Mouse (Mus musculus) T-cell, adult 2 months (primary cell): ENCODE measurements around the gene H2-DMa.
A peak's percentile ranks its signal among the peaks of the same experiment; 100 is the strongest.

Experiments
- DNase-seq: peaks from one replicate; pipeline ENCODE4 v3.0.0; 2022; ENCODE audit warnings: low spot score

H2-DMa gene

DNA sequence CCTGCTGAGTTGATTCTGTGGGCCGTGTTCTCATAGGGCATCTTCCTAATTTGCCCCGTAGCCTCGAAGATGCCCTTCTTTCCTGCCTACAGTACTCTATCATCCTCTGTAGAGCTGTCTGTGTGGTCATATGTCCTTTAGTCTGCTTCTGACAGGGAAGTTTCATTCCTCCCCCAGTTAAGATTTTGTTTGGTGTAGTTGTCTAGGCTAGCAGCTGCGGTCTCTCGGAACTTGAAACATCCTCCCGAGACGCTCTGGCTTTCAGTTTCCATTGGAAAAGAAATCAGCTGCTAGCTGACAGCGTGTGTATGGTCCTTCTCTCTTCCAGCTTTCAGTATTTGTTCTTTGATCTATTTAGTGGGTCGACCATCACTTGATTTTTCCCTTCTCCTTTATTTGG, 14.5 kb upstream of the H2-DMa start:
- DNase-seq = no peak

GRCm38 (mm10) chr17:34106555-34106954, 12.8 kb upstream of the H2-DMa start:
- DNase-seq = no peak

- DNase-seq = no peak
These were observed 12.1 kb upstream of the H2-DMa start for GRCm38 (mm10) chr17:34107109-34107867.

DNA sequence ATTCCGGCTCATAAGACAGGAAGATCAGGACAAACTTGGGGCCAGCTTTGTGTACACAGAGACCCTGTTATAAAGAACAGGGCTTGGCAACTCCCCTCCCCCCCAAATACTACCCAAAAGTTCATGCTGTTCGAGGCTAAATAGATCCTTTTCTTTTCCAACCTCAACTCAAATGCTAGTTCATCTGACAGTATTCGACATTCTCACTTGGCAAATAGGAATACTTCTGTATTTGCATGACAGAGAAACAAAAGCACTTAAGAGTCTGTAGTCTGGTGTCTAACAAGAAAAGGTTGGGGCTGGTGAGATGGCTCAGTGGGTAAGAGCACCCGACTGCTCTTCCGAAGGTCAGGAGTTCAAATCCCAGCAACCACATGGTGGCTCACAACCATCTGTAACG, 10.9 kb upstream of the H2-DMa start:
- DNase-seq = no peak

GRCm38 (mm10) chr17:34109038-34109805, 10.1 kb upstream of the H2-DMa start:
- no peak for DNase-seq

DNA sequence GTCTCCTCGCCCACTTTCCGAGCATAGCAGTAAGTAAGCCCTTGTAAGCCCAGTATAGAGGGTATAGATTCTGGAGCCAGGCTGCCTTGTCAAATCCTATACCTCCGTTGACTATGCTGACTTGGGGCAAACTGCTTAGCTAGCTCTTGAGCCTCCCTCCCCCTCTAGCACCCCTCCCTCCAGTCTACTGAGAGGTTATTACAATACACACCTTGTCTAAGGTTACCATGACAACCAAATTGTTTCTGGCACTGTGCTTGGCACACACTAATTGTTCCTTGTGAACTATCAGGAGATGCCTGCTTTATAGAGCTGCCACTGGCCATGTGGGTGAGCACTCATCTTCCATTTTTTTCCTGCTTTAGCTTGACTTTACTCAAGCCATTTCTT, 9.5 kb upstream of the H2-DMa start:
- no peak for DNase-seq

- DNase-seq = no peak
These were observed 9.0 kb upstream of the H2-DMa start for GRCm38 (mm10) chr17:34110309-34110708.

DNA sequence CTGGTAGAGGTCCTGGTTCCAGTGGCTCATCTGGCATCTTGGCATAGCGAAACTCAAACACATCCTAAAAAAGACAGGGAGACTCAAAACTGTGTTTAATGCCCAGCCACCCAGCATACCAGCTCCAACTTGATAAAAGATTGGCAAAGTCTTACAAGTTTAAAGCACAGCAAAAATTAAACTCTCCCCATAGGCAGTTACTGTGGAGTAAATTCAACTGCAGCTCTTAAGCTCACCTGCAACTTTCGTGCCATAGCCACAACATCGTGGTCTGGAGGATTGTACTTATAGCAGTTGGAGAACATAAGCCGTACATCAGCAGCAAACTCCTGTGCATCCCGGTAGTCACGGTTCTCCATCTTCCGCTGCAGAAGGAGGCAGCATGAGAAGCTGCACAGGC, 5.2 kb upstream of the H2-DMa start:
- no peak for DNase-seq

GRCm38 (mm10) chr17:34116736-34117370, 2.5 kb upstream of the H2-DMa start:
- no peak for DNase-seq

GRCm38 (mm10) chr17:34117421-34118112, 1.8 kb upstream of the H2-DMa start:
- DNase-seq = no peak

DNA sequence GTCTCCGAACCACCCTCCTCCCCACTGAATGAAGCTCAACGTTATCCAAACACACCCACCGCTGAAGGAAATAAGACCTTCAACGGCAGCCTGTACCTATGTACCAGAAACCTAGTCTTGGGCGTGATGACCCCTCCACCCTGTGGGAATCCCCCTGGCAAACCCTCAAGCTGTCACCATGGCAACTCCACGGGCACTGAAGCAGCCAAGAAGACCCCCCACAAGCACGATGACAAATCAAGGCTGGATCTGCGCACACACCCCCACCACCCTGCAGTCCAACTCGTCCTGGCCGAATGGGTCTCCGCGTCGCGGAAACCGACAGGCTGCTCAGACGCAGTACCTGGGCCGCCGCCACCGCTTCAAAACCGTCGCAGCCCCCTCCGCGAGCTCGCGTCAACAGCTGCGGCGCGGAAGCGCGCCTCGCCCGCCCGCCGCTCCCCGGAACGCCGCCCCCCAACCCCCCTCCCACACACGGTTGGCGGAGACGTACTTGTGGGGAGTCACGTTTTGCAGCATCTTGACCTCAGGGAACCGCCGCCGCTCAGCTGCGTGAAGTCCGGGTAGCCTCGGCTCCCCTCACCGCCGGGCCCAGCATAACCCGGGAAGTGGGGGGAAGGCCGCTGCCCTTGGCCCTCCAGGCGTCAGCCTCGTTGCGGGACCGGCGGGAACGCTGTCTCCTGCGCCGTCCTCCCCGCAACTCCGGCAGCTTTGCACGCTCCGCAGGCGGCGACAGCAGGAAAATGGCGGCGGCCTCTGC, 1.0 kb upstream of the H2-DMa start:
- peak; percentile 54 for DNase-seq

GRCm38 (mm10) chr17:34118873-34119248, 480 bp upstream of the H2-DMa start:
- DNase-seq = no peak

GRCm38 (mm10) chr17:34120180-34120723, 911 bp downstream of the H2-DMa start:
- DNase-seq = peak; percentile 61

GRCm38 (mm10) chr17:34120814-34121171, 1.5 kb downstream of the H2-DMa start:
- DNase-seq = peak; percentile 70

DNA sequence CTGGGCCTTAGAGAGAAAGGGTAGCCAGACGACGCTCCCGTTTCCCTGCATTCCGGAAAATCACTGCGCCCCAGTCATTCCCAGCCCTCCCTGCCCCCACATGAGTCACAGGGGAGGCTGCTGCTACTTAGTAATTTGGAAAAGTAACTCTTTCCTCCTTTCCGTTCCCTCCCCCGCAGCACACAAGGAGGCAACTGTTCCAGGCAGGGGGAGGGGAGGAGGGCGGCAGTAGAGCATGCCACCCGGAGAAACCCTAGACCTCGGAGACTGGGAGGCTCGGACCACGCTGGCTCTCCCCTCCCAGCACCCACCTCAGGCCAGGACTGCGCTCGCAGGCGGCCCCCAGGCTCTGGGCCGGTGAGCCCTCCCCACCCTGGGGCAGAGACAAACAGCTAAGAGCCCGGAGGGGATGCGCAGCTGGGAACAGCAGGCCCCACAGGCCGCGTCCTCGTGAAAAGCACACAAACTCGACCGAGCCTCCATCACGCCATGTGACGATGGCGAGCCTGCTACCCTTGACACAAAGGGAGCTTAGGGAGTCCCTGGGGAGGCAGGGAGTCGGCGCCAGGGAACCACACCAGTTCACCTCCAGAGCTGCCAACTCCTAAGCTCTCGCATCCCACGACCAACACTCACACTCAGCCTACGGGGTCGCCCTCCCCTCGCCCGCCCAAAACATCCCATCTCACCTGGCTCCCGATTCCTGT, 2.0 kb downstream of the H2-DMa start:
- peak; percentile 47 for DNase-seq

- no peak for DNase-seq
These were observed 2.5 kb downstream of the H2-DMa start for GRCm38 (mm10) chr17:34121879-34122187.

- DNase-seq = peak; percentile 96
These were observed 3.0 kb downstream of the H2-DMa start, which contains the start of gene Brd2 for GRCm38 (mm10) chr17:34122188-34122984. Gene Brd2 (minus strand): TSS chr17:34122634.

- DNase-seq = no peak
These were observed 3.8 kb downstream of the H2-DMa start for GRCm38 (mm10) chr17:34123111-34123510.

GRCm38 (mm10) chr17:34123518-34123917, 4.2 kb downstream of the H2-DMa start:
- DNase-seq = no peak

DNA sequence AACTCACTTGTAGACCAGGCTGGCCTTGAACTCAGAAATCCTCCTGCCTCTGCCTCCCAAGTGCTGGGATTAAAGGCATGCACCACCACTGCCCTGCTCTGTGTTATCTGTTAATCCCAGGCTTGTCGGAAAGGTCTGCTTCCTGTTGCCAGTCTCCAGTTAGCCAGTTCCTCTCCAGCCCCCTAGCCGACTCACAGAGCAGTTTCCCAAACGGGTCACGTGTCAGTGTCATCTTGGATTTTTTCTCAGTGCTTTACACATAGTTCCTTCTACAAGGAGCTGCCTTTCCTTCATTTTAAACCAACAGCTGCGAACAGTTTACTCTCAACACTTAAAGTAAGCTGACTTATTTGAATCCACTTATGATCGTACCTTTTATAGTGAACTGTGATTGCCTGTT, 5.3 kb downstream of the H2-DMa start:
- no peak for DNase-seq
